Mouse (Mus musculus) liver, embryonic 12.5 days (tissue): ENCODE results near the gene Olfr867. TPM values are rescaled to one million over a fixed set of nuclear protein-coding genes. Genes with fewer than 3 reads are reported as not detected.

Experiments used
- ATAC-seq: fragments of 200-750 bp; cut with Nextera tagmentation; 2 replicates; pipeline ENCODE4 v1.8.0; 2017; ENCODE audit warnings: moderate number of reproducible peaks, mild to moderate bottlenecking, moderate library complexity
- H3K27ac ChIP-seq: fragments of 300-500 bp; sonication (generic); 2 replicates; pipeline ENCODE4 v1.5.1; 2016; ENCODE audit warnings: mild to moderate bottlenecking
- H3K27me3 ChIP-seq: fragments of 300-500 bp; sonication (generic); replicated peaks from 2 replicates; pipeline ENCODE4 v1.6.1; 2016; ENCODE audit warnings: mild to moderate bottlenecking, moderate library complexity
- H3K36me3 ChIP-seq: fragments of 300-500 bp; sonication (generic); 2 replicates; pipeline ENCODE4 v1.6.1; 2016; ENCODE audit warnings: mild to moderate bottlenecking, moderate library complexity
- H3K4me1 ChIP-seq: fragments of 300-500 bp; sonication (generic); 2 replicates; pipeline ENCODE4 v1.6.1; 2016
- H3K4me2 ChIP-seq: fragments of 300-500 bp; sonication (generic); 2 replicates; pipeline ENCODE4 v1.6.1; 2016; ENCODE audit warnings: mild to moderate bottlenecking, moderate library complexity
- H3K4me3 ChIP-seq: fragments of 300-500 bp; sonication (generic); 2 replicates; pipeline ENCODE4 v1.5.1; 2016; ENCODE audit warnings: mild to moderate bottlenecking, moderate library complexity
- H3K9ac ChIP-seq: fragments of 300-500 bp; sonication (generic); 2 replicates; pipeline ENCODE4 v1.6.1; 2016; ENCODE audit warnings: mild to moderate bottlenecking, moderate library complexity
- H3K9me3 ChIP-seq: fragments of 300-500 bp; sonication (generic); replicated peaks from 2 replicates; pipeline ENCODE4 v1.6.1; 2016; ENCODE audit warnings: mild to moderate bottlenecking, moderate library complexity
- WGBS: fragments of 180-500 bp; shearing (Covaris S2); methylation state at CpG from one replicate; pipeline ENCODE4 v1.1.7; 2016; ENCODE audit not compliant: insufficient replicate concordance; 5-methylcytosine and 5-hydroxymethylcytosine counted together
- microRNA-seq: library from miRNA; unstranded; fragments of <30 nt; microRNA quantifications from one replicate; pipeline ENCODE4, GENCODE M21; 2017
- polyA plus RNA-seq: library from polyadenylated mRNA; unstranded; fragments of >200 nt; fragmentation: Nextera tagmentation; extraction: Ambion mirVana; gene quantifications from 2 replicates; pipeline ENCODE4 v1.2.1, GENCODE M21; 2016

The Olfr867 gene
- polyA plus RNA-seq, result not detected in 2 replicates

DNA sequence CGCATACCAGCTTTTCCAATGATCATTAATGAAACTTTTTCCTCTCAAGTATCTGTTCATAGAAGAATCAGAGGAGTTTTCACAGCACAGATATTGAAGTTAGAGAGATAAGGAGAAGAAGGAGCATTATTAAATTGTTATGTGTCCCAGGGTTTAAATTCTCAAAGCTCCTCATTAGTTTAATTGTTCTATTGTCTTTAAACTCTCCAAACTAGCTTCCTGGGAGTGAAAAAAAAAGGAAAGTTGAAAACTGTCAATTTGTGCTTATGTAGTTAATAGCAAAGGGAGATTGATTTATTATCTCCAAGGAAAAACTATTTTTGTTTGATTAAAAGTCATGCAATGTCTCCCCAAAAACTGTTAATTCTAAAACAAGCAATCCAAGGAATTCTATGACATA, at the start of gene Olfr867:
TSS of gene Olfr867 (minus strand) at position 101 of the 400 bp plus-strand sequence.
- Histone ChIP-seq H3K4me3 (no peak within 1 kb of the TSS), H3K36me3 (no peaks in the 10 kb centered on the region), H3K4me2 (no peak within 1 kb of the TSS), H3K4me1 (no peaks in the 10 kb centered on the region), H3K9ac (no peak within 1 kb of the TSS), H3K27me3 (no peaks in the 10 kb centered on the region), H3K9me3 (no peaks in the 10 kb centered on the region), H3K27ac (no peak within 1 kb of the TSS)
- WGBS, result 63% methylated on average over 1 of the region's 1 CpGs
- ATAC-seq, result no peak

DNA sequence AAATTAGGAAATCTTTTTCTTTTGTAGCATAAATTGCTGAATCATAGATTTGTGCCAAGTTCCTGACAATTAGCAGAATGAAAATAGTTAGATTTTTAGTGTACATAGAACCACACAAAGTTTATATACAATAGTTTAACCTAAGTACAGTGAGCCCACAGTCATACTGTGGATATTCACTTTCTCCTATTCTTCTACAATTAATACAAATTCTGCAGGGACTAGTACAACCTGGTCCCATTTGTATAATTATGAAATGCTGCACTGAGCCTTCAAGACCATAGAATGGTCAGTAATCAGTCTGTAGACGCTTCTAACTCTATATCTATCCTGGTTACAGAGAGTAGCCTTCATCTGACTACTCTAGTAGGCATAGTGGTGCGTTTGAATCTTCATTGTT, 41.0 kb upstream of the Olfr867 start, which contains the start of gene Olfr868:
TSS of gene Olfr868 (plus strand) at position 301 of the 400 bp plus-strand sequence.
- no peak for ATAC-seq
- Histone ChIP-seq H3K9me3 (peaks cover 3% of the 10 kb centered on the region; the same call in 1 of the 2 replicates), H3K9ac (no peak within 1 kb of the TSS), H3K27ac (no peak within 1 kb of the TSS), H3K4me2 (no peak within 1 kb of the TSS), H3K4me3 (no peak within 1 kb of the TSS), H3K4me1 (no peaks in the 10 kb centered on the region), H3K36me3 (no peaks in the 10 kb centered on the region), H3K27me3 (no peaks in the 10 kb centered on the region)
- 29% methylated on average over 2 of the region's 2 CpGs for WGBS

DNA sequence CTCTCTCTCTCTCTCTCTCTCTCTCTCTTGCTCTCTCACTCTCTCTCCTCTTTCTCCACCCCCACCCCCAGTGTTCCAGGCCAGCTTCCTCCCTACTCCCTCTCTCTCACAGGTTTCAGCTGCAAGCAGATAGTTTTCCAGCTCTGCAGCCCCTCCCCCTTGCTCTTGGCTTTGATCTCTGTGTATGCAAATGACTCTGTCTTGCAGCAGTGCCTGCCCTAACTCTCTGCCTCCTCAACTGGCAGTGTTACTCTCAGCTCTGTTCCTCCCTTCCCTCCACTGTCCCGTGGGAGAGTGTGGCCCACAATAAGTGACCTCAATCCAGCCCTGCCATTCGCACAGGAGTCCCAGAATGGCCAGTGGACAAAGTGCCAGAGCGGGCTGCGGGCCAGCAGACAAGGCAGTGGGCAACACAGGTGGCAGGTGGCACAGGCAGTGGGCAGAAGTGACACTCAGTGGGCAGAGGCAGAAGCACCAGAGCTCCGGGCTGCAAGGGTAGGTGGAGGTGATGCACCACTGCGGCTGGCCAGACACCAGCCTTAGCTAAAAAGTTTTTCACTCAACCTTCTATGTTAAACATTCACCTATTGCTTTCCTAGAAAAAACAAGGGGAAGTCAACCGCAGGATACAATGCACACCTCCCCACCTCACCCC, 16.3 kb upstream of the Olfr867 start:
- Histone ChIP-seq H3K27me3 (no peaks in the 10 kb centered on the region), H3K27ac (no peak overlapping the region), H3K4me2 (no peak overlapping the region), H3K4me1 (no peaks in the 10 kb centered on the region), H3K9ac (no peak overlapping the region), H3K36me3 (no peaks in the 10 kb centered on the region), H3K9me3 (peaks cover 10% of the 10 kb centered on the region; the same call in 1 of the 2 replicates), H3K4me3 (no peak overlapping the region)
- 48% methylated on average over 7 of the region's 7 CpGs for WGBS
- ATAC-seq, result no peak

DNA sequence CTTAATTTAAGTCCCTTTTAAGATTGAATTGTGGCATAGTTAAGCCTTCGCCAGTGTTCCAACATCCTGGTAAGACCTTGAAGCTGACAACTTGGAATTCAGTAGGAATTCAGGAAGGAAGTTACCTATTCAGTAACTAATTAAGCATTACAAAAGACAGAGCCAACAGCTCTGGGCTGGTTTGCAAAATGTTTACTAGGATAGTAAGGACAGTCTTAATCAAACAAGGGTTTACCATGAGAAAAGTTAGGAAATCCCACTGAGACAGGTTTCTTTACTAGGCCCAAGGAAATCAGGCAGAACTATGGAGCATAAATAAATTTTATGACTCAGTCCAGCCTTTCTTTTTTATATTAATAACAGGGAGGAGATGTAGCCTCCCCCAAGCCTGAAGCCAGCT, 13.9 kb upstream of the Olfr867 start:
- Histone ChIP-seq H3K4me1 (no peaks in the 10 kb centered on the region), H3K36me3 (no peaks in the 10 kb centered on the region), H3K4me2 (no peak overlapping the region), H3K9me3 (peaks cover 10% of the 10 kb centered on the region; the same call in 1 of the 2 replicates), H3K9ac (no peak overlapping the region), H3K27ac (no peak overlapping the region), H3K4me3 (no peak overlapping the region), H3K27me3 (no peaks in the 10 kb centered on the region)
- no peak for ATAC-seq
- WGBS, result 71% methylated on average over 1 of the region's 1 CpGs

DNA sequence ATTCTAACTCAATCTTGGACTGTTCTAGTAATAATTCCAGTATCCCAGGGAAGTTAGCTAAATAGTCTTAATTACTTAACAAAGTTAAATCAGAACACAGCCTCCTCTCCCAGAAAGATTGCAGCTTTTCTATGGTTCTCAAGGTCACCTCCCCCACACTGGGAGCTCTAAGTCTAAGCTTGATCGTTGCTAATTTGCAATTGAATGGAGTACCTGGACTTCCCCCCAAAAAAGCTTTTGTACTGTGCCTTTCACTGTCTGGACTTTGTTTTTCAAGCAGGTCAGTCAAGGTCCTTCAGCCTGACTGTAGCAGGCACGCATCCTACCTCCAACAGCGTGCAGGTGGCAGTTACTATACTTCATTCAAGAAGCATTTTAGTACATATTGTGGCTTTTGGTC, 12.9 kb upstream of the Olfr867 start:
- no peak overlapping the region for H3K9ac ChIP-seq
- peaks cover 6% of the 10 kb centered on the region; the same call in 1 of the 2 replicates for H3K9me3 ChIP-seq
- ATAC-seq, result no peak
- no peak overlapping the region for H3K4me2 ChIP-seq
- no peak overlapping the region for H3K27ac ChIP-seq
- H3K27me3 ChIP-seq, result no peaks in the 10 kb centered on the region
- no peaks in the 10 kb centered on the region for H3K4me1 ChIP-seq
- H3K36me3 ChIP-seq, result no peaks in the 10 kb centered on the region
- WGBS, result 55% methylated on average over 3 of the region's 3 CpGs
- no peak overlapping the region for H3K4me3 ChIP-seq

DNA sequence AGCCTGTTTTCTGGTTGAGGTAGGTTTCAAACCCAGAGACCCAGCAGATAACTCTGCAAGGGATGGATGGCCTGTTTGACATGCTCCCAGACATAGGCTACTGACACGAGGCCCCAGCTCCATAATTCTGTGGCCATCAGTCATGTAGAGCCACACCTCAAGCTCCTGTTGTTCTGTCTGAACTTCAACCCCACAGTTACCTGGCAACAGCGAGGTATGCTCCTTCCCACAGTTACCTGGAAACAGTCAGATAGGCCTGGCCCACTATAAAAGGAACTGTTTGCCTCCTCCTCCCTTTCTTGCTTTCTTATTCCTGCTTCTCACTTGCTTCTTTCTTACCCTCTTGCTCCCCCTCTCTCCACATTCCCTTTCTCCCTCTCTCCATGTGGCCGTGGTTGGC, 9.4 kb downstream of the Olfr867 start:
- Histone ChIP-seq H3K36me3 (no peaks in the 10 kb centered on the region), H3K27me3 (no peaks in the 10 kb centered on the region), H3K4me2 (no peak overlapping the region), H3K9me3 (peaks cover 6% of the 10 kb centered on the region; the same call in 1 of the 2 replicates), H3K4me3 (no peak overlapping the region), H3K4me1 (no peaks in the 10 kb centered on the region), H3K27ac (no peak overlapping the region), H3K9ac (no peak overlapping the region)
- WGBS, result 50% methylated on average over 3 of the region's 3 CpGs
- no peak for ATAC-seq

DNA sequence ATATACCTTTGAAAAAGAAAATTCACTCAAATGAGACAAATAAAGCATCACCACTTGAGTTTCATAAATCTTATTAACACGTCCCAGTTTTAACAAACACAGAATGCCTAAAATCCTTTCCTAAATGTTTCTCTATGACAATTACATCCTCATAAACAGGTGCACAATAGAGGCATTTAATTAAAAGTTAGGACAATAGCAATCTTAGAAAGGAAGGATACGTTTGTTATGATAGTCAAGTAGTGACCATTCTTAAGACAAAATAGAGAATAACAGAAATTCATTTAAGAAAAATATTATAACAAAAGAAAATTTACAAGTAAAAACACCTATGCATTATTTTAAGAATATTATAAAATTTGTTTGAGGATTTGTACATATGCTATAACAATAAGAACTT, 29.4 kb downstream of the Olfr867 start, which contains the start of gene Olfr866:
TSS of gene Olfr866 (minus strand) at position 101 of the 400 bp plus-strand sequence.
- H3K27ac ChIP-seq, result no peak within 1 kb of the TSS
- ATAC-seq, result no peak
- H3K4me3 ChIP-seq, result no peak within 1 kb of the TSS
- no peaks in the 10 kb centered on the region for H3K27me3 ChIP-seq
- H3K36me3 ChIP-seq, result no peaks in the 10 kb centered on the region
- WGBS, result 57% methylated on average over 2 of the region's 2 CpGs
- no peak within 1 kb of the TSS for H3K4me2 ChIP-seq
- no peaks in the 10 kb centered on the region for H3K9me3 ChIP-seq
- H3K4me1 ChIP-seq, result no peaks in the 10 kb centered on the region
- H3K9ac ChIP-seq, result no peak within 1 kb of the TSS

Small RNAs within 50 kb of the gene (microRNA-seq; reads per million reads assigned to microRNA genes)
- not detected for gene Gm26231
- not detected for gene Gm44395

Other genes starting within 250 kb of the Olfr867 start
- not detected in 2 replicates for gene Olfr860, start 207.8 kb downstream of the Olfr867 start, polyA plus RNA-seq
- not detected in 2 replicates for gene Olfr862, start 169.6 kb downstream of the Olfr867 start, polyA plus RNA-seq
- 0.18 and 0.20 TPM in 2 replicates for gene Olfr77, start 140.7 kb downstream of the Olfr867 start, polyA plus RNA-seq
- gene Olfr866, start 29.5 kb downstream of the Olfr867 start, polyA plus RNA-seq, result not detected in 2 replicates
- not detected in 2 replicates for gene Olfr868, start 41.1 kb upstream of the Olfr867 start, polyA plus RNA-seq
- gene Olfr869, start 71.4 kb upstream of the Olfr867 start, polyA plus RNA-seq, result not detected in 2 replicates
- not detected in 2 replicates for gene Olfr870, start 116.5 kb upstream of the Olfr867 start, polyA plus RNA-seq
- gene Olfr871, start 154.6 kb upstream of the Olfr867 start, polyA plus RNA-seq, result not detected in 2 replicates
- not detected in 2 replicates for gene Olfr872, start 179.6 kb upstream of the Olfr867 start, polyA plus RNA-seq
- not detected in 2 replicates for gene Olfr39, start 224.8 kb upstream of the Olfr867 start, polyA plus RNA-seq
- not detected in 2 replicates for gene Olfr873, start 241.0 kb upstream of the Olfr867 start, polyA plus RNA-seq